Mouse (Mus musculus) bone marrow, adult 2 months (tissue): Measurements from ENCODE around the gene Trak1.

ENCODE experiments used
- CTCF ChIP-seq: fragments of 200-500 bp; IDR thresholded peaks from 2 replicates; pipeline ENCODE4 v1.5.1; 2011; ENCODE audit warnings: low read length, control low read depth; ENCODE audit not compliant: control insufficient read depth, insufficient read depth
- POLR2A ChIP-seq: fragments of 200-500 bp; IDR thresholded peaks from 2 replicates; pipeline ENCODE4 v1.6.1; 2011; ENCODE audit warnings: low read depth, mild to moderate bottlenecking, control low read depth, low read length, borderline replicate concordance; ENCODE audit not compliant: control insufficient read depth

DNA sequence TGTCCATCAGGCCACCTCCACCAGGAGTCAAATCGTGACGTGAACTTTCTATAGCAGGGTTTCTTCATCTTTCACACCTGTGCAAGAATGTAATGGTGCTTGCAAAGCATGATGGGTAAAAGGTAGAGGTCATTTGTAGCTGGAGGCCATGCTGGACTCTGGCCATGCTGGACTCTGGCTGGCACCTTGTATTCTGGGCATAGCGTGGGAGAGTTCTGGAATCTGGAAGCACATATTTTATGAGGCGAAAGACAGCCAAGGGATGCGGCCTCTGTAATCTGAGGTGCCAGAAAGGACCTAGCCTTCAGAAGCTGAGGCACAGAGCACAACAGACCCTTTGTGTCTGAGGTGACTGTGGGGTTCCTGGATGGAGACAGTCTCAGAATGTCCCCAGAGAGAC is 78.8 kb downstream of the Trak1 start:
- TF ChIP-seq CTCF (no peak), POLR2A (no peak)
